Mouse (Mus musculus): ENCODE measurements around the gene Gm10577.

DNA sequence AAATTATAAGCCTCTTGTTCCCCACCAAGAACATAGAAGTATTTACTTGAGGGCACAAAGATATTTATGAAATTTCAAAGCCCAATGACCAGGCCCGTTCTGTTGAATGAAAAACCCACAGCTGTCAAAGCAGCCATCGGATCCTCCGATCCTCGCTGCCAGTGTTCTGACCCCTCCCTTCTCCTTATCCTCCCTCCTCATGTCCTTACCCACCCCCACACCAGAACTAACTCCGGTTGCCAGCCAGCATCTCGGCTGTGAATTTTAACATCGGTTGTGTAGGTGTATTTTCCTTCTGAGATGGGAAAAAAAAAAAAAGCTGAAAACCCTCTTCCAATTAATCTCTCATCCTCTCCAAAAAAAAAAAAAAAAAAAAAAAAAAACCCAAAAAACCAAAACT is 16.7 kb upstream of the Gm10577 start:
- no peak for TF ChIP-seq EP300 (IDR thresholded peaks at IDR 0.05; ENCODE audit: low read depth)
- no peak for TF ChIP-seq CTCF (IDR thresholded peaks at IDR 0.05; ENCODE audit: low read depth)
